Mouse (Mus musculus) liver, embryonic 14.5 days (tissue): ENCODE measurements around the gene Spc24.

Source experiments
- CTCF ChIP-seq: IDR thresholded peaks from 2 replicates; pipeline ENCODE4 v1.5.1; 2016; ENCODE audit warnings: antibody characterized with exemption, low read depth, control low read depth
- EP300 ChIP-seq: IDR thresholded peaks from 2 replicates; pipeline ENCODE4 v1.6.1; 2016; ENCODE audit warnings: antibody characterized with exemption, low read depth

- TF ChIP-seq CTCF = no peak
- no peak for TF ChIP-seq EP300
Measured at GRCm38 (mm10) chr9:21724147-21724536, 36.0 kb downstream of the Spc24 start.
